Mouse (Mus musculus): Measurements from ENCODE around the gene Erich3.

Erich3 gene

GRCm38 (mm10) chr3:154766321-154766720 is 102.7 kb downstream of the Erich3 start:
- DNase-seq (ENCODE audit: low spot score in 2 of 2) = no peak

- DNase-seq (ENCODE audit: low spot score in 2 of 2) = no peak
These were observed 108.0 kb downstream of the Erich3 start for GRCm38 (mm10) chr3:154771651-154772050.

DNA sequence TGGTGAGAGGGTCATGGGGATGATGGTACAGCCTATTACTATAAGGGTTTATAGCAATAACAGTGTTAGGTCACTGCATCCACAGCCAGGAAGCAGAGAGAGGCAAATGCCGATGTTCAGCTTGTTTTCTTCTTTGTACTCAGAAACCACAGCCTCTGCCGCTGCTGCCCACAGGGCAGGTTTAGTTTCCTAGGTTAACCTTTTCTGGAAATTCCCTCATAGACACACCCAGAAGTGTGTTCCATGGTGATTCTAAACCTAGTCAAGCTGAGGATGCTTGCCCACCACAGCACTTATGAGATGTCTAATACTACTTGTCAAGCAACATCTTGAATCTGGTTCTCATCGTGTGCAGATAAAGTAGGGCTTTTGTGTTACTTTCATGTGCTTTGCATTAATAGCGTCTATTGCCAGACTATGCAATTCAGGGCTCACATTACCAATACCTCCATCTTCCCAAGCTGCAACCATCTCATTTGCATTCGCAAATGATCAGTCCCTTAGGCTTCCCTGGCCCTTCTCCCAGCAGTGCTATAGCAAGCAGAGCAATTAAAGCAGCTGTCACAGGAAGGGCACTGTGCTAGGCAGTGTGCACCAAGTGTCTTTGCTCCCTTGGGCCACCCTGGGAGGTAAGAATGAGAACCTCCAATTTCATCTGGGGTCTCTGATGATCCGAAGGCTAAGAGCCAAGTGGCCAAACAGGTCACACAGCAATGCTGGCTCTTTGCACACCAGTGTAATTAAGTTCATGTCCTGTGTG is 115.4 kb downstream of the Erich3 start:
- DNase-seq (ENCODE audit: low spot score in 2 of 2) = no peak

DNA sequence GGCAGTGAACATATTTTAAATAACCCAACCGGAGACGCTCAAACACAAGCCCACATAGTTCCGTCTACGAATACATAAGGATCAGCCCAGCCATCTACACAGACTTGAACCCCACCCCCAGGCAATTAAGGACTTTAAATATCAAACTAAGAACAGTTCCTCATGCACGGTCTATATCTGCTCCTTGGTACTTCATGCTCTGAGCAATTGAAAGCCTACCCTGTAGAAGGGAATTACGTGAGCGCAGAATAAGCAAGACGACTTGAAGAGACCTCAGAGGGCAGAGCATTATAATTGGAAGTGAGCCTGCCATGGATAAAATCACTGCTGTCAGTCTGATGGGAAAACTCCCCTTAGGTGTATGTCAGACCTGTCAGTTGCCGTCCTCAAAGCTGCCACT is 122.7 kb downstream of the Erich3 start:
- DNase-seq (ENCODE audit: low spot score in 2 of 2) = no peak

- DNase-seq (ENCODE audit: low spot score in 2 of 2) = no peak
These were observed 124.0 kb downstream of the Erich3 start for GRCm38 (mm10) chr3:154787611-154788010.

GRCm38 (mm10) chr3:154793571-154793970 is 129.9 kb downstream of the Erich3 start:
- no peak for DNase-seq (ENCODE audit: low spot score in 2 of 2)

DNA sequence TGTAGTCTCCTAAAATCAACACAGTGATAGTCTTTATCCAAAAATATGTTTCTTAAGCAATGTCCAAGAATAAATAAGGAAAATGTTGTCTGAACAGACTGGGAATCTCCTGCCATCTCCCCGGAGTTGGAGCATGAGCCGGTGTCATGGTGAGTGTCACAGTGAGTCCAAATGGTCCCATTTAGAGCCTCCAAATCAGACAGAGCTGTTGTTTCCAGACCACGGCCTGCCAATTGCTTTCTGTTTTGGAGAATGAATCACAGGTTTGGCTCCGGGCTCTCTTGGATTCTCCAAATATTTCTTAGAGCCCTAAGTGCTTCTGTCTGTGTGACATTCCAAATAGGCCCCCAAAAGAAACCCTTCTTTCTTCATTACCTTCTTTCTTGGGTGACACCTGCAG is 135.1 kb downstream of the Erich3 start:
- DNase-seq (ENCODE audit: low spot score in 2 of 2) = no peak

- no peak for DNase-seq (ENCODE audit: low spot score in 2 of 2)
These were observed 136.8 kb downstream of the Erich3 start for GRCm38 (mm10) chr3:154800454-154800853.

GRCm38 (mm10) chr3:154800888-154801429 is 137.3 kb downstream of the Erich3 start:
- DNase-seq (ENCODE audit: low spot score in 2 of 2) = no peak

DNA sequence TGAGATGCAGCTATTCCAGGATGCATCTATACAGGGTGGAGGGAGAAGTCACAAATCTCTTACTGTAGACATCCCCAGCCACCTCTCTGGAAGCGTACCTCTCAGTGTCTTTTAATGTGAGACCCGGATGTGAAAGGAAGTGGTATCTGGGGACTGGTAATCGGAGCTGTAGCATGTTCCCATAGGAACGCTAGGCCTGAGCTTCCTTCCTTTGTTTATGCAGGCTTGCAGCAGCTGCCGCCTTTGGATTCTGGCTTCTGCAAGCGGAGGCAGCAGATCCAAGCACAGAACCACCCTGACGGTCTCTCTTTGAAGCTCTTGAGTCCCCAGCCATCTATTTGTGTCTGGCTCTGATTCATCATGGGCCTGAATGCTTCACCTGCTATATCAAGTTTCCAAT is 143.0 kb downstream of the Erich3 start:
- peak in 1 of 2 experiments; percentile 14 for DNase-seq (ENCODE audit: low spot score in 2 of 2)

DNA sequence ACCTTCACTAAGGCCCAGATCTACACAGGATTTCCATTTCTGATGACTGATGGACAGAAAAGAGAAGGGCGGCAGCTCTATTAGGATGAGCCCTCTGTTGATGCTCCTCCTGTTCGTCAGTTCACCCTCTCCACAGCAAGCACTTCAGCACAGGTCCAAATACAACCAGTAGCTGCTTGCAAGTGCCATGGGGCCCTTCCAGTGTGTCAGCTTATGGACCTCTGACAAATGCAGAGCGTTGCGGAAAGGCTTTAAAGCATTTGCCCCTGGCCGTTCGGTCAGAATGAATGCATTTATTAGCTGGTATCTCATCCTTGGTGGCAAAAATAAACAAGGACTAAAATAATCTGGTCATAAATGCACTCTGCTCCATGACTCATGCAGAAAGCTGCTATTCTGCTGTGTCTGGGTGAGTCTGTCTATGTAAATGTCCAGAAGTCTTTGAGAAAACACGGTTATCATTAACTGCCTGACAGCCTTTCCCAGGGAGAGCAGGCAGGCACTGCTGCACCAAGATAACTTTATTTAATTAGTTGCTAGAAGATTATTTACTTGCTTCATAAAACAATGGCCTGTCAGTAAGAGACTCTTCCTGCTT is 146.7 kb downstream of the Erich3 start:
- no peak for DNase-seq (ENCODE audit: low spot score in 2 of 2)

DNA sequence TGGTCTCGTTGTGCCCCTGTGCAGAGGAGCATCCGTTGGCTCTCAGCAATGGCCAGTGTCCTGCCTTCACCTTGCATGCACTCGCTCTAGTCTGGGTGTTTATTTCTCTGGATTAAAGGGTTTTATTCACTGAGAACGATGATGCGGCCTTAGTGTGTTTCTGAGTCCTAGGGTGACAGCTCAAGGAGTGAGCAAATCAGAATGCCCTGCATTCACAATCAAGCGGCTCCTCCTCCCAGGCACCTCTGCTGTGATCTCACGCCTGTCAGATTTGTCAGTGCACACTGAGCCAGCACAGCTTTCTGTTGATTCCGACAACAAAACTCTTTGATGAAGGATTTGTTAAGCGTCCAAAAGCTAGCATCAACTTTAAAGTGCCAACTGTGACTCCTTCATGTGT is 147.6 kb downstream of the Erich3 start:
- DNase-seq (ENCODE audit: low spot score in 2 of 2) = no peak

- DNase-seq (ENCODE audit: low spot score in 2 of 2) = no peak
These were observed 148.2 kb downstream of the Erich3 start for GRCm38 (mm10) chr3:154811833-154812232.

GRCm38 (mm10) chr3:154812893-154813292 is 149.2 kb downstream of the Erich3 start:
- DNase-seq (ENCODE audit: low spot score in 2 of 2) = no peak

DNA sequence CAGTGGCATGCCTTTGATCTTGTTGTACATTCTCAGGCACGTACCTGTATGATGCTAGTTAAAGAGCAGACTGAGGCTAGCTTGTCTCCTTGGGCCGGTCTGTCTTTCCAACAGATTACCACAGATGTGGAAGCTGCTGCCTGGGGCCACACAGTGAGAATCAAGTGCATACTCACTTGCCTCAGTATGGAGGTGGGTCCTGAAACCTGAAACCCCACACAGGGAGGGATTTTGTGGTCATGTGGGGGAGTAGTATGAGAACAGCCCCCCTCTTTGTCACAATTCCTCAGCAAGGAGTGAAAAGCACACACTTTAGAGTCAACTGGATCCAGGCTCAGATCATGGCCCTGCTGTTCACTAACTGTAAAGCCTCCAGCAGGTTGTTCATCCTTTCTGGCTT is 151.9 kb downstream of the Erich3 start:
- DNase-seq (ENCODE audit: low spot score in 2 of 2) = no peak

- no peak for DNase-seq (ENCODE audit: low spot score in 2 of 2)
These were observed 152.6 kb downstream of the Erich3 start for GRCm38 (mm10) chr3:154816231-154816630.

- peak; percentile 18 to 53 for DNase-seq (ENCODE audit: low spot score in 2 of 2)
These were observed 153.4 kb downstream of the Erich3 start for GRCm38 (mm10) chr3:154816801-154817625.

Data from heart, adult 9 months (tissue).